Mouse (Mus musculus) E14TG2a.4 (cell line): ENCODE data around the gene Rgs10.
A peak's percentile ranks its signal among the peaks of the same experiment; 100 is the strongest.

Experiments
- H3K27me3 ChIP-seq: 2 replicates; pipeline ENCODE4 v1.6.1; 2014; ENCODE audit warnings: low read length, control low read depth; ENCODE audit not compliant: insufficient read depth
- H3K36me3 ChIP-seq: 2 replicates; pipeline ENCODE4 v1.6.1; 2014; ENCODE audit warnings: low read length, control low read depth; ENCODE audit not compliant: insufficient read depth
- H3K4me1 ChIP-seq: replicated peaks from 2 replicates; pipeline ENCODE4 v1.6.1; 2014; ENCODE audit warnings: low read depth, low read length, control low read depth
- H3K4me3 ChIP-seq: replicated peaks from 2 replicates; pipeline ENCODE4 v1.5.1; 2014; ENCODE audit warnings: mild to moderate bottlenecking, low read length
- H3K9me3 ChIP-seq: 2 replicates; pipeline ENCODE4 v1.6.1; 2014; ENCODE audit warnings: low read length, control low read depth
- CTCF ChIP-seq: conservative IDR thresholded peaks from 2 replicates; pipeline ENCODE4 v1.5.1; 2014; ENCODE audit warnings: low read length
- NANOG ChIP-seq: IDR thresholded peaks from 2 replicates; pipeline ENCODE4 v1.6.1; 2014; ENCODE audit warnings: borderline replicate concordance, low read length, mixed read lengths
- POU5F1 ChIP-seq: IDR thresholded peaks from 2 replicates; pipeline ENCODE4 v1.6.1; 2014; ENCODE audit warnings: low read length, borderline replicate concordance

Gene Rgs10

GRCm38 (mm10) chr7:128358741-128359140, 59.8 kb downstream of the Rgs10 start:
- no peaks in the 10 kb centered on the region for H3K9me3 ChIP-seq
- H3K27me3 ChIP-seq = peaks cover 25% of the 10 kb centered on the region
- H3K4me3 ChIP-seq = no peak overlapping the region
- H3K4me1 ChIP-seq = peaks cover 27% of the 10 kb centered on the region
- TF ChIP-seq CTCF (no peak), NANOG (no peak), POU5F1 (no peak)
- no peaks in the 10 kb centered on the region for H3K36me3 ChIP-seq

GRCm38 (mm10) chr7:128356868-128357755, 61.4 kb downstream of the Rgs10 start:
- Histone ChIP-seq H3K27me3 (peaks cover 25% of the 10 kb centered on the region), H3K36me3 (no peaks in the 10 kb centered on the region), H3K9me3 (no peaks in the 10 kb centered on the region), H3K4me3 (peak overlapping the region; percentile 18; the same call in 1 of the 2 replicates), H3K4me1 (peaks cover 27% of the 10 kb centered on the region)
- TF ChIP-seq NANOG (no peak), CTCF (peak; percentile 53)

GRCm38 (mm10) chr7:128355463-128355862, 63.1 kb downstream of the Rgs10 start:
- no peaks in the 10 kb centered on the region for H3K9me3 ChIP-seq
- peaks cover 27% of the 10 kb centered on the region for H3K4me1 ChIP-seq
- no peak for TF ChIP-seq CTCF
- no peak for TF ChIP-seq NANOG
- H3K36me3 ChIP-seq = no peaks in the 10 kb centered on the region
- H3K27me3 ChIP-seq = peaks cover 17% of the 10 kb centered on the region; the same call in 1 of the 2 replicates
- no peak overlapping the region for H3K4me3 ChIP-seq

GRCm38 (mm10) chr7:128352721-128353120, 65.8 kb downstream of the Rgs10 start:
- TF ChIP-seq POU5F1 = no peak
- TF ChIP-seq NANOG = no peak
- no peak for TF ChIP-seq CTCF
- Histone ChIP-seq H3K36me3 (no peaks in the 10 kb centered on the region), H3K4me3 (no peak overlapping the region), H3K4me1 (peaks cover 14% of the 10 kb centered on the region), H3K27me3 (0 out of 2 replicates have a peak, but pooled peaks cover 5% of the 10 kb centered on the region), H3K9me3 (no peaks in the 10 kb centered on the region)

GRCm38 (mm10) chr7:128351176-128351575, 67.4 kb downstream of the Rgs10 start:
- Histone ChIP-seq H3K9me3 (no peaks in the 10 kb centered on the region), H3K4me3 (no peak overlapping the region), H3K27me3 (peaks cover 6% of the 10 kb centered on the region; the same call in 1 of the 2 replicates), H3K4me1 (no peaks in the 10 kb centered on the region; the same call in 1 of the 2 replicates), H3K36me3 (no peaks in the 10 kb centered on the region)
- TF ChIP-seq CTCF = no peak
- no peak for TF ChIP-seq NANOG
- TF ChIP-seq POU5F1 = no peak

- no peaks in the 10 kb centered on the region for H3K9me3 ChIP-seq
- no peaks in the 10 kb centered on the region for H3K4me1 ChIP-seq
- TF ChIP-seq NANOG (no peak), CTCF (no peak), POU5F1 (no peak)
- peaks cover 11% of the 10 kb centered on the region; the same call in 1 of the 2 replicates for H3K27me3 ChIP-seq
- H3K36me3 ChIP-seq = no peaks in the 10 kb centered on the region
- no peak overlapping the region for H3K4me3 ChIP-seq
These were observed 68.2 kb downstream of the Rgs10 start for GRCm38 (mm10) chr7:128350316-128350715.

GRCm38 (mm10) chr7:128349751-128350150, 68.8 kb downstream of the Rgs10 start:
- Histone ChIP-seq H3K27me3 (peaks cover 11% of the 10 kb centered on the region; the same call in 1 of the 2 replicates), H3K4me3 (no peak overlapping the region), H3K4me1 (no peaks in the 10 kb centered on the region), H3K36me3 (no peaks in the 10 kb centered on the region), H3K9me3 (no peaks in the 10 kb centered on the region)
- no peak for TF ChIP-seq CTCF
- no peak for TF ChIP-seq NANOG
- no peak for TF ChIP-seq POU5F1

- TF ChIP-seq POU5F1 = no peak
- no peak for TF ChIP-seq CTCF
- no peak overlapping the region for H3K4me3 ChIP-seq
- peaks cover 6% of the 10 kb centered on the region; the same call in 1 of the 2 replicates for H3K27me3 ChIP-seq
- H3K4me1 ChIP-seq = no peaks in the 10 kb centered on the region
- no peaks in the 10 kb centered on the region for H3K9me3 ChIP-seq
- H3K36me3 ChIP-seq = no peaks in the 10 kb centered on the region
These were observed 70.0 kb downstream of the Rgs10 start for GRCm38 (mm10) chr7:128348608-128349007.

- TF ChIP-seq CTCF (no peak), NANOG (no peak), POU5F1 (no peak)
- Histone ChIP-seq H3K36me3 (no peaks in the 10 kb centered on the region), H3K4me3 (no peak overlapping the region), H3K9me3 (no peaks in the 10 kb centered on the region; the same call in 1 of the 2 replicates), H3K27me3 (peaks cover 6% of the 10 kb centered on the region; the same call in 1 of the 2 replicates), H3K4me1 (no peaks in the 10 kb centered on the region)
These were observed 71.6 kb downstream of the Rgs10 start for GRCm38 (mm10) chr7:128346991-128347390.

- peaks cover 6% of the 10 kb centered on the region; the same call in 1 of the 2 replicates for H3K27me3 ChIP-seq
- no peak for TF ChIP-seq POU5F1
- no peak for TF ChIP-seq NANOG
- TF ChIP-seq CTCF = no peak
- no peaks in the 10 kb centered on the region; the same call in 1 of the 2 replicates for H3K9me3 ChIP-seq
- no peak overlapping the region for H3K4me3 ChIP-seq
- no peaks in the 10 kb centered on the region for H3K4me1 ChIP-seq
- no peaks in the 10 kb centered on the region for H3K36me3 ChIP-seq
These were observed 72.0 kb downstream of the Rgs10 start for GRCm38 (mm10) chr7:128346522-128346921.
